Mouse (Mus musculus): ENCODE data around the gene Gnl3.

- TF ChIP-seq CTCF (IDR thresholded peaks at IDR 0.05; ENCODE audit: control insufficient read depth, insufficient read depth, insufficient read length) (no peak), MAX (IDR thresholded peaks at IDR 0.05) (no peak), MYOG (IDR thresholded peaks at IDR 0.05; ENCODE audit: control insufficient read depth, extremely low read depth, insufficient read length) (no peak), CEBPB (IDR thresholded peaks at IDR 0.05; ENCODE audit: low read depth) (no peak), MYOD1 (IDR thresholded peaks at IDR 0.05; ENCODE audit: control insufficient read depth, insufficient read length, low read depth) (no peak), FOSL1 (IDR thresholded peaks at IDR 0.05; ENCODE audit: insufficient read depth, low read length, poor library complexity, severe bottlenecking) (no peak)
These were observed 3.6 kb upstream of the Gnl3 start for GRCm38 (mm10) chr14:31022579-31022978.
